Mouse (Mus musculus) forebrain, embryonic 14.5 days (tissue): ENCODE results near the gene Eml6. TPM values are rescaled to one million over a fixed set of nuclear protein-coding genes. Genes with fewer than 3 reads are reported as not detected.
"Not testable (repeated sequence)": the region's sequence is repeated elsewhere in the genome, so short reads cannot be mapped to it uniquely, and the experiment has no call there.

ENCODE experiments used
- ATAC-seq: fragments of 200-750 bp; cut with Nextera tagmentation; 2 replicates; pipeline ENCODE4 v1.8.0; 2017; ENCODE audit warnings: mild to moderate bottlenecking, moderate library complexity
- DNase-seq: peaks from one replicate; pipeline ENCODE4 v3.0.0-alpha.2; 2015; ENCODE audit warnings: low spot score
- H3K27ac ChIP-seq: fragments of 300-500 bp; sonication (generic); 2 replicates; pipeline ENCODE4 v1.5.1; 2014; ENCODE audit warnings: low read depth, mild to moderate bottlenecking, control low read depth, low read length, moderate library complexity
- H3K27me3 ChIP-seq: fragments of 300-500 bp; sonication (generic); replicated peaks from 2 replicates; pipeline ENCODE4 v1.6.1; 2014; ENCODE audit warnings: low read length, control low read depth, mixed read lengths; ENCODE audit not compliant: control insufficient read depth, insufficient read depth
- H3K36me3 ChIP-seq: fragments of 300-500 bp; sonication (generic); 2 replicates; pipeline ENCODE4 v1.6.1; 2014; ENCODE audit warnings: low read length, control low read depth; ENCODE audit not compliant: control insufficient read depth, insufficient read depth
- H3K4me1 ChIP-seq: fragments of 300-500 bp; sonication (generic); 2 replicates; pipeline ENCODE4 v1.6.1; 2014; ENCODE audit warnings: antibody characterized with exemption, low read length, control low read depth; ENCODE audit not compliant: control insufficient read depth, insufficient read depth
- H3K4me2 ChIP-seq: fragments of 300-500 bp; sonication (generic); 2 replicates; pipeline ENCODE4 v1.6.1; 2014; ENCODE audit warnings: mild to moderate bottlenecking, control low read depth, low read length
- H3K4me3 ChIP-seq: fragments of 300-500 bp; sonication (generic); 2 replicates; pipeline ENCODE4 v1.5.1; 2014; ENCODE audit warnings: low read depth, low read length, control low read depth
- H3K9ac ChIP-seq: fragments of 300-500 bp; sonication (generic); 2 replicates; pipeline ENCODE4 v1.6.1; 2014; ENCODE audit warnings: mild to moderate bottlenecking, low read length, control low read depth, moderate library complexity
- H3K9me3 ChIP-seq: fragments of 300-500 bp; sonication (generic); replicated peaks from 2 replicates; pipeline ENCODE4 v1.6.1; 2016; ENCODE audit warnings: low read length, control low read depth, mixed read lengths; ENCODE audit not compliant: control insufficient read depth
- WGBS: fragments of 180-500 bp; shearing (Covaris S2); extraction: QIAGEN DNeasy Blood & Tissue Kit; methylation state at CpG from one replicate; pipeline ENCODE4 v1.1.7; 2014; 5-methylcytosine and 5-hydroxymethylcytosine counted together
- polyA plus RNA-seq: library from polyadenylated mRNA; unstranded; fragments of >200 nt; fragmentation: Nextera tagmentation; extraction: Ambion mirVana; gene quantifications from 2 replicates; pipeline ENCODE4 v1.2.1, GENCODE M21; 2014

Eml6 gene
- polyA plus RNA-seq, 1 experiment from 2014 or later: 2.0 TPM

- H3K27ac ChIP-seq: no peak overlapping the region
- WGBS: 96% methylated on average over 1 of the region's 1 CpGs
- H3K36me3 ChIP-seq: no peaks in the 10 kb centered on the region
- ATAC-seq (no peak), DNase-seq (no peak)
- H3K4me3 ChIP-seq: no peak overlapping the region
- no peak overlapping the region for H3K4me2 ChIP-seq
- no peak overlapping the region for H3K9ac ChIP-seq
- H3K4me1 ChIP-seq: no peaks in the 10 kb centered on the region
- H3K27me3 ChIP-seq: 0 out of 2 replicates have a peak, but pooled peaks cover 3% of the 10 kb centered on the region
- H3K9me3 ChIP-seq: no peaks in the 10 kb centered on the region
Measured at GRCm38 (mm10) chr11:29826001-29826400, 199.8 kb downstream of the Eml6 start.

- H3K27me3 ChIP-seq, H3K27ac ChIP-seq, H3K9me3 ChIP-seq, DNase-seq, H3K9ac ChIP-seq, H3K36me3 ChIP-seq, H3K4me1 ChIP-seq: not testable (repeated sequence)
- peak within 1 kb of the TSS; percentile 32 for H3K4me2 ChIP-seq
- ATAC-seq: peak; percentile 11; the same call in 1 of the 2 replicates
- 63% methylated on average over 21 of the region's 21 CpGs for WGBS
- 0 out of 2 replicates have a peak within 1 kb of the TSS, but pooled peaks have one; percentile 6 for H3K4me3 ChIP-seq
Measured at GRCm38 (mm10) chr11:29825271-29825718, 200.5 kb downstream of the Eml6 start, which contains the start of gene 4931440F15Rik. 4931440F15Rik (minus strand) TSS chr11:29825668.

DNA sequence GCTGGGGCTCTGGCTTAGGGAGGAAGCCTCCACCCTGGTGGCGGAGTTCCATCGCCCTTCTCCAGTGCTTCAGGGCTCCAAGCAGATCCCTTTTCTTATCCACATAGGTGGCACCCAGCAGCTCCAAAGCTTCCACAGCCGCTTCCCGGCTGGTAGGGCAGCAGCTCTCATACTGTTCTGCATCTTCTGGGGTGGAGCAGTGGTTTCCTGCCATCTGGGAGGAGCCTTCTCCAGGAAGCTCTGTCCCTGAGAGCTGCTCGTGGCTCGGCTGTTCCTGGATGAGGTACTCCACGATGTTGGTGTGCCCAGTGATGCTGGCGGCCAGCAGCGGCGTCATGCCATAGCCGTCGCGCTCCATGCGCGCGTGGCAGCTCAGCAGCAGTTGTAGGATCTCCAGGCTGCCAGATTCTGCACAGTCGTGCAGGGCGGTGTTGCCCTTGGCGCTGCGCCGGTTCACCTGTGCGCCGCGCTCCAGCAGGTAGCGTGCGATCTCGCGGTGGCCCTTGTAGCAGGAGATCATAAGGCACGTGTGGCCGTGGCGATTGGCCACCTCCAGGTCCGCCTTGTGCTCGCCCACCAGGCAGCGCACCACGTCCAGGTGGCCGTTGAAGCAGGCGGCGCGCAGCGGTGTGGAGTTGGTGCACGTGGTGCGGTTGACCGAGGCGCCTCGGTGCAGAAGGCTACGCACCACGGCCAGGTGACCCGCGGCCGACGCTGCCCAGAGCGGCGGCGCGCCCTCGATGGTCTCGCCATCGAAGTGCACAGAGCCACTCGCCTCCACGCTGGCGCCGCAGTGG lies 201.2 kb downstream of the Eml6 start:
- Histone ChIP-seq H3K4me2 (peak overlapping the region; percentile 32), H3K4me3 (0 out of 2 replicates have a peak overlapping the region, but pooled peaks have one; percentile 6)
- not testable (repeated sequence) for H3K36me3 ChIP-seq, H3K4me1 ChIP-seq, H3K27me3 ChIP-seq, DNase-seq, H3K9ac ChIP-seq, H3K27ac ChIP-seq, H3K9me3 ChIP-seq
- 25% methylated on average over 62 of the region's 62 CpGs for WGBS
- peak; percentile 57; the same call in 1 of the 2 replicates for ATAC-seq

DNA sequence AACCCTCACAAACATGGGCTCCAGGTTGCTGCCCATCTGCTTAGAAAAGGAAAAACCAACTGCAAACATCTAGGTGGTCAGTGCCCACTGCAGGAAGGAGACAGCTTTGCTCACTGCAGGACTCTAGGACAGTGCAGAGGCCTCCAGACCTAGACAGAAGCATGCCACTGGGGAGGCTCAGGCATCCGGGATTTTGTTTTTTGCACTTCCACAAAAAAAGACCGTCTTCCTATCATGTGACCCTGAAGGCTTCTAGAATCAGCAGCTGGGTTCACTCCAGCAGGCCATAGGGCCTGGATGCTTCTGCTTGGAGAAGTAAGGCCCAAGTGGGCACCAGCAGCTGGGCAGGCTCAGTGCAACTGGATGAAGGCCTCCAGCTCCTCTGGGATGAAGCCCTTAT lies 202.7 kb downstream of the Eml6 start:
- WGBS: 93% methylated on average over 2 of the region's 2 CpGs
- ATAC-seq: no peak
- no peaks in the 10 kb centered on the region for H3K9me3 ChIP-seq

GRCm38 (mm10) chr11:29815670-29816069 lies 210.2 kb downstream of the Eml6 start:
- no peak for DNase-seq
- no peak for ATAC-seq
- no peaks in the 10 kb centered on the region for H3K27me3 ChIP-seq
- no peaks in the 10 kb centered on the region for H3K9me3 ChIP-seq
- no peaks in the 10 kb centered on the region for H3K4me1 ChIP-seq
- no peaks in the 10 kb centered on the region for H3K36me3 ChIP-seq
- H3K27ac ChIP-seq: no peak overlapping the region
- H3K9ac ChIP-seq: no peak overlapping the region
- no peak overlapping the region for H3K4me2 ChIP-seq
- no peak overlapping the region for H3K4me3 ChIP-seq

More for the DNA sequence above, 202.7 kb downstream of the Eml6 start:
- DNase-seq: no peak
- H3K4me1 ChIP-seq: no peaks in the 10 kb centered on the region
- H3K4me2 ChIP-seq: no peak overlapping the region
- no peak overlapping the region for H3K4me3 ChIP-seq
- H3K27ac ChIP-seq: no peak overlapping the region
- no peaks in the 10 kb centered on the region for H3K36me3 ChIP-seq
- H3K27me3 ChIP-seq: 0 out of 2 replicates have a peak, but pooled peaks cover 3% of the 10 kb centered on the region
- H3K9ac ChIP-seq: no peak overlapping the region

- Histone ChIP-seq H3K4me3 (no peak overlapping the region), H3K27ac (no peak overlapping the region), H3K9ac (no peak overlapping the region), H3K4me1 (no peaks in the 10 kb centered on the region), H3K27me3 (no peaks in the 10 kb centered on the region), H3K9me3 (no peaks in the 10 kb centered on the region), H3K36me3 (no peaks in the 10 kb centered on the region), H3K4me2 (no peak overlapping the region)
- WGBS: 89% methylated on average over 3 of the region's 3 CpGs
- no peak for DNase-seq
- ATAC-seq: no peak
Measured at GRCm38 (mm10) chr11:29815261-29815660, 210.6 kb downstream of the Eml6 start.

- H3K36me3 ChIP-seq: no peaks in the 10 kb centered on the region
- no peak overlapping the region for H3K4me3 ChIP-seq
- no peak for ATAC-seq
- no peaks in the 10 kb centered on the region for H3K27me3 ChIP-seq
- no peaks in the 10 kb centered on the region for H3K4me1 ChIP-seq
- 86% methylated on average over 1 of the region's 1 CpGs for WGBS
- no peak overlapping the region for H3K9ac ChIP-seq
- no peak overlapping the region for H3K4me2 ChIP-seq
- no peak overlapping the region for H3K27ac ChIP-seq
- no peaks in the 10 kb centered on the region for H3K9me3 ChIP-seq
- no peak for DNase-seq
Measured at GRCm38 (mm10) chr11:29813267-29813666, 212.6 kb downstream of the Eml6 start.

GRCm38 (mm10) chr11:29812475-29812874 lies 213.4 kb downstream of the Eml6 start:
- 79% methylated on average over 3 of the region's 3 CpGs for WGBS
- H3K4me3 ChIP-seq: no peak overlapping the region
- H3K9ac ChIP-seq: no peak overlapping the region
- no peaks in the 10 kb centered on the region for H3K9me3 ChIP-seq
- no peaks in the 10 kb centered on the region for H3K4me1 ChIP-seq
- ATAC-seq: no peak
- no peaks in the 10 kb centered on the region for H3K27me3 ChIP-seq
- H3K36me3 ChIP-seq: no peaks in the 10 kb centered on the region
- H3K27ac ChIP-seq: no peak overlapping the region
- H3K4me2 ChIP-seq: no peak overlapping the region
- DNase-seq: no peak

DNA sequence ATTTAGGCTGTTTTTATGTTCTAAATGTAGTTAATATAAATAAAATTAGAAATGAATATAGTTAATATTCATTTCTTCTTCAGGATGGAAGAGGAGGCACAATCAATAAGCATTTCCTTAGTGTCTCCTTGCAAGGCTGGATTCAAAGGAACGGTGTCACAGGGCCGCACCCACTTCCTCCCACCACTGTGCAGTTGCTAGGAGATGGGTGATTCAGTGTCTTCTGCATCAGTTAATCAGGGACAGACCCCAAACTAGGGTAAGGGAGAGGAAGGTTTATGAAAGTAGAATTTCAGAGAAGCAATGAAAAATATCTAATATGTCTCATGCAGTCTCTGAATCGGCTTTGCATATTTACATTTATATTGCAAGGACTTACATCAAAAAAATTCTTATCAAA lies 215.5 kb downstream of the Eml6 start:
- Histone ChIP-seq H3K27me3 (no peaks in the 10 kb centered on the region), H3K4me3 (no peak overlapping the region), H3K9me3 (no peaks in the 10 kb centered on the region), H3K27ac (no peak overlapping the region), H3K9ac (no peak overlapping the region), H3K4me1 (no peaks in the 10 kb centered on the region), H3K4me2 (no peak overlapping the region), H3K36me3 (no peaks in the 10 kb centered on the region)
- no peak for DNase-seq
- no peak for ATAC-seq
- 88% methylated on average over 3 of the region's 3 CpGs for WGBS
